Mouse (Mus musculus): ENCODE measurements around the gene Lrig1.

Gene Lrig1

GRCm38 (mm10) chr6:94700067-94700491, at the start of gene Lrig1:
Gene Lrig1 (minus strand): TSS chr6:94700158.
- in situ Hi-C loops (cut with MboI; ENCODE audit: unreplicated experiment in 2 of 2) = no loop called here

DNA sequence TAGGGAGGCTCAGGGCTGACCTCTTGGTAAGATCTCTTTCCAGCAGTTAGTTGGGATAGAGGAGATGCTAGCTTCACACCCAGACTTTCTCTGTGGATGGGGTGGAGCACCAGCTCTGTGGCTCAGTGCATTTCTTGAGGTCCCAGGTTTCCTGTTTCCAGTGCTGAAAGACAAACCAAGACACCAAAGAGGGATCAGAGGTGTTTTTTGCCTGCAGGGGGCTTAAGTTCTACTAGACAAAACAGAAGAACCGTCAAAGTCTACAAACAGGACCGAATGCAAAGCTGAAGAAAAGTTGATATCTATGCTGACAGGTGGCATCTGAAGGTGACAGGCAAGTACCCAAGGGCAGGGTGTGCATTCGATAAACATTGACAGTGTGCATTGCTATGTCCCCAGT, 49.7 kb upstream of the Lrig1 start:
- in situ Hi-C loops (cut with MboI; ENCODE audit: unreplicated experiment in 2 of 2) = no loop called here

DNA sequence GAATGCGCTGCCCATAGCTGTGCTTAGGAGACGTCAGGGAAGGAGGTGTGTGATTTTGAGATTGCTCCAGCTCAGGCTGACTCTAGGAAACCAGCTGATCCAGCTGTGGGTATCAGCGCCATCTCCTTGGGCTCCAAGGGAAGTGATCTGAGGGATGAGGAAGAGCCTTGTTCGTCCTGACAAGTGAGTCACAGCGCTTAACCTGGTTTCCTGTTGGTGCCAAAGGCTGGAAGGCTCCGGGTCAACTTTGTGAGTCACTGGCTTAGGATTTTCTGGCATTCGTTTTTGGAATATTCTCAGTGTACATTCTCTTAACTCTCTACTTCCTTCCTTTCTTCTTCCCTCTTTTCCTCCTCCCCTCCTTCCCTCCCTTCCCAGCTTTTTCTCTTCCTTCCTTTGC, 48.4 kb upstream of the Lrig1 start:
- in situ Hi-C loops (cut with MboI; ENCODE audit: unreplicated experiment in 2 of 2) = no loop called here

DNA sequence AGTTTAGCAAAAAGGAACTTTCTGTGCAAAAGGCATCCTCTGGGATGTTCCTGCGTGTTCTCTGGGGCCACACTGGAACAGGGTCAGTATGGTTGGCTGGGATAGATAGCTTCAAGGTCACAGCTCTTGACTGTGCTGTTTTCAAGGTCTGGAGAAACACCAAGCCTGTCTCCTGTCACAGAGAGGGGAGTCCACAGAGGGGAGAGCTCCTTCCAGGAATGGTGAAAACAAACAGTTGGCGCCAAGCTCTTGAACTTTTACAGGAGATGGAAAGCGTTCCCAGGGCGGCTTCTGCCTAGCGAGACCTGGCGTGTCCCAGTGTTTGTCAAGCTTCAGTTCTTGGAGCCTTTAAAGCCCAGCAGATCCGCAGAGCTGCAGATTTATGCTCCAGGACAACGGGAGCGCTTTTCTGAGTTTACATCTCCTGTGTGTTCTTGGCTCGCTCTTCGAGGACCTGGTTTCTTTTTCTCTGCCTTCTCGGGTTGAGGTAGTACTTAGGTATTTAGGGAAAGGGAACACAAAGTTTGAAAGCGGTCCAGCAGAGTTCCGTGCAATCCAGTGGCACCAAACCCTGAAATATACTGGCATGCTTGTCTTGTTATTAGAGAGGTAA, 40.3 kb upstream of the Lrig1 start:
- in situ Hi-C loops (cut with MboI; ENCODE audit: unreplicated experiment in 2 of 2) = no loop called here

DNA sequence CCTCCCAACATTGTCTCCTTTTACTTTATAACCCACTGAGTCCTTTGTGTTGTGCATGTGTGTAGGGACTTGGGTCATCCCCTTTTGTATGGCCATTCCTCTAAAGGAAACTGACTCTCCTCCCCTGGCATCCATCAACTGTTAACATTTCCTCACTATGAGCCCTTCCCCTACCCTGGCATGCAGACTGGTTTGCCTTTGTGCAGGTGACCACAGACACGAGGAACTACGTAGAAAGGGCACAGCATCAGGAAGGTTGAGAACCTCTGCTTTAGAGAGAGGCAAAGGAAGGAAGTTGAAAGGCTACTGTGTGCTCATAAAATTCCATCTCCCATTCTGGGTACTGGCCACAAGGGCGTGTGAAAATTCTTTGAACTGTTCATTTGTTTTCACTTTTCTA, 38.7 kb upstream of the Lrig1 start:
- in situ Hi-C loops (cut with MboI; ENCODE audit: unreplicated experiment in 2 of 2) = no loop called here

DNA sequence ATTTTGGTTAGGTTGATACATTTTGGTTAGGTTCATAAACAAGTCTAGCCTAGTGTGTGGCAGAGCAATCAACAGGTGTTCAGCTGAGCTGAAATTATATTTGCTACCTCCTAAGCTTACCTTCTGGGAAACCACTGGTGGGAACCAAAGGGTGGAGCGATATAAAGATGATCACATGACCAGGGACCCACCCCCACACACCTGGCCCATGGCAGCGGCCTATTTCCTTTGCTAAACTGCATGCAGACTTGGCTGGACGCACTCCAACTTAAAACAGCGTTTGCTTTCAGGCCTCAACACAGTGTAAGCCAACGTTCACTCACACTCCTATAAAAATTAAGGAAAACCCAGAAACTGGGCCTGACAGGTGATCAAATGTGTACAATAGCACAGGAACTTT, 33.9 kb upstream of the Lrig1 start:
- in situ Hi-C loops (cut with MboI; ENCODE audit: unreplicated experiment in 2 of 2) = no loop called here

DNA sequence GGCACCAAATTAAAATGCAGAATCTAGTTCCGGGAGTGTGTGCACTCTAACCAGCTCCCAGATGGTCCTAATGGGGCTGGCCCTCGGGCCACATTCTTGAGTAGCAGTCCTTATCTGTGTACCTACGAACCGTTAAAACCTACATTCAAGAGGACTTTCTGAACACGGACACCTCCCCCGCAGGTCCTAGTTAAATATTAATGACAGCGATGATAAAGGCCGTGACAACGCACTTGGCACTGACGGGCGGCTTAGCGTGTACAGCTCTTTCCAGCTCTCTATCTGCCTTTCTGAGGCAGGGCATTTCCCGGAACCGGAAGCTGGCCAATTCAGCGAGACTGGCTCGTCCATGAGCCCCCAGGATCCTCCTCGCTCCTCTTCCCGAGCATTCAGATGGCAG, 29.9 kb upstream of the Lrig1 start:
- in situ Hi-C loops (cut with MboI; ENCODE audit: unreplicated experiment in 2 of 2) = no loop called here

- in situ Hi-C loops (cut with MboI; ENCODE audit: unreplicated experiment in 2 of 2) = no loop called here
Measured at GRCm38 (mm10) chr6:94729132-94729531, 29.2 kb upstream of the Lrig1 start.

DNA sequence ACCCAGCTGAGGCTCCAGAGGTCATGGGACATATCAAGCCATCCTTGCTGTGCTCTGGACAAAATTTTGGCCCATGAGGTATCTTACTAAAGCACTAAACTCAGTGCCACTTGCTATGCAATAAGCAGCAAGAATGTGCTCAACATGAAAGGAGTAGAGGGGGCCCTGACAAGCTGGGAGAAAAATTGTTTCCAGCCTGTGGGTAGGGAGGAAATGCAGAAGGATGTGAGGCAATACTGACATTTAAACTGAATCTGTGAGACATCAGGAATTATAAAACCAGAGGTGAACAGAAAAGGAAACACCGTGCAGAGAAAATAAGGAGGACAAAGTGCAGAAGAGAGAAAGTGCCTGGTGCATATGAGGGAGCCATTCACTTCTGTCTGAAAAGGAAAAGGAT, 24.7 kb upstream of the Lrig1 start:
- in situ Hi-C loops (cut with MboI; ENCODE audit: unreplicated experiment in 2 of 2) = no loop called here

DNA sequence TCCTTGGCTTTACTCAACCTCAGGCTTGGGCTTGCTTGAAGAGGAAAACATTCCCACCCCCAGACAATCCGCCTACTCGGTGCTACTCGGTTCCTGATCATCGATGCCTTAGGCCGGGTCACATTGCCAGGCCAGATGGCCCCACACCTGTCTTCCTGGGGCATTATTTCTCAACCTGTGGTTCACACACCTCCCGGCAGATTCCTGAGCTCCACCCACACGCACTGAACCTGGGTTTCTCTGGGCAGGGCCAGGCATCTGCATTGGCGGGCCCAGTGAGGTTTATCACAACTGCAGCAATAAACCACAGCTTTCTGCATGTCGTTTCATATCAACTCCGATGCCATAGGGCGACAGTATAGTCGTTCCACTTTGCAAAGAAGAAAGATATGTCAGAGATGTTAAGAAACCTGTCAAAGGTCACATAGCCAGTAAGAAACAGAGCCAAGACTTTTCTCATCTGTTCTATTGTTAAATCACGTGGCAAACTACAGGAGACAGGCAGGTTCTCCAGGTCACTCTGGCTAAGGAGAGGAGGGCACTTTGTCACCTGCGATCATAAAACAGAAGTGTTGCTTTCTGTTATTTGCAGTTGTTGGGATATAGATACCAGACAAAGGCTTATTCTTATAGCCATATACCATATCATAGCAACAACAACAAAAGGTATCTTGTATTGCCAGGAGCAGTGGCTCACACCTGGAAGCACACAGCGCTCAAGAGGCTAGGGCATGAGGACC, 18.8 kb upstream of the Lrig1 start:
- in situ Hi-C loops (cut with MboI; ENCODE audit: unreplicated experiment in 2 of 2) = no loop called here

DNA sequence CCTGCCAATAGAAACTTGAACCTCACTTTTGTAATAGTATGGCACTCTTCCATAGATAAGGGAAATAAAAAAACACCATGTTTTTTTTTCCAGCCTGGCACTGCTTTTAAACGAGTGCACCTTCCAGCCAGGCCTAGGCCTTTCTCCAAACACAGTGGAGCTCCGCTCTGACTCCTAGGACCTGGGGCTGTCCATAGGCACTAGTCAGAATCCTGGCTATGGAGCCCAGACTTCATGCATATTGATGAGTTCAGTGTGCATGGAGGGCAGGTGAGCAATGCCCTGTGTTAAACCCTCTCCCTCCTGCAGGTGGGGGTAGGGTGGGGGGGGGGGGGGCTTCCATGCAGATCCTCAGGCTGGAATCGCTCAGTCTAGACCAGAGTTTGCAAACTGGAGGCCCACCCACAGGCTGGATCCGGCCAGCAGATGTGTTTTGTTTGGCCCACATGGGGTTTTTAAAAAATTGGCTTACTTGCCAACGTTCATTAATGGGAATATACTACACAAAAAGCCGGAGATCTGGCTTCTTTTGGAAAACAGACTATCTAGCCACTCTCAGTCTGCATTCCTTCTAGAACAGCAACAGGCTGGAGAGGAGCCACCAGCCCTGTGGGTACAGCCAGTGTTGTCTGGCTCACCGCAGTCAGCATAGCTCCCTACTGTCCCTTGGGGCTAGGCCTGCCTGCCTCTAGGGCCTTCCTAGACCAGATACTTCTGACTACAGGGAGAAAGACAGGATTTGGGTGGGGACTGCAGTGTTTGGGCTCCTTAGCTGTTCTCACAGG, 17.9 kb upstream of the Lrig1 start:
- in situ Hi-C loops (cut with MboI; ENCODE audit: unreplicated experiment in 2 of 2) = no loop called here

DNA sequence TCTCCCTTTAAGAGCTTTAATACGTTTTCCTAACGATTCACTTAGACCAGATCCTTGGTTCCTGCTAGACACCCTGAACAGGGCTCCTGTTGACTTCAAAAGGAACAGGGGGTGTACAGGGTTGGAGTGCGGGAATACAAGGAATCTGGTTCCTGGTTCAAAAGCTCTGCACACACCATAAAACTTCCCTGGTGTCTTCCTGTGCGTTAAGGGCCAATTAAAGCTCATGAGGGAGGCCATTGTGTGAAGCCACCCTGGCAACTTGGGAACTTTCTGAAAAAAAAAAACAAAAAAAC, 15.6 kb upstream of the Lrig1 start:
- in situ Hi-C loops (cut with MboI; ENCODE audit: unreplicated experiment in 2 of 2) = no loop called here

DNA sequence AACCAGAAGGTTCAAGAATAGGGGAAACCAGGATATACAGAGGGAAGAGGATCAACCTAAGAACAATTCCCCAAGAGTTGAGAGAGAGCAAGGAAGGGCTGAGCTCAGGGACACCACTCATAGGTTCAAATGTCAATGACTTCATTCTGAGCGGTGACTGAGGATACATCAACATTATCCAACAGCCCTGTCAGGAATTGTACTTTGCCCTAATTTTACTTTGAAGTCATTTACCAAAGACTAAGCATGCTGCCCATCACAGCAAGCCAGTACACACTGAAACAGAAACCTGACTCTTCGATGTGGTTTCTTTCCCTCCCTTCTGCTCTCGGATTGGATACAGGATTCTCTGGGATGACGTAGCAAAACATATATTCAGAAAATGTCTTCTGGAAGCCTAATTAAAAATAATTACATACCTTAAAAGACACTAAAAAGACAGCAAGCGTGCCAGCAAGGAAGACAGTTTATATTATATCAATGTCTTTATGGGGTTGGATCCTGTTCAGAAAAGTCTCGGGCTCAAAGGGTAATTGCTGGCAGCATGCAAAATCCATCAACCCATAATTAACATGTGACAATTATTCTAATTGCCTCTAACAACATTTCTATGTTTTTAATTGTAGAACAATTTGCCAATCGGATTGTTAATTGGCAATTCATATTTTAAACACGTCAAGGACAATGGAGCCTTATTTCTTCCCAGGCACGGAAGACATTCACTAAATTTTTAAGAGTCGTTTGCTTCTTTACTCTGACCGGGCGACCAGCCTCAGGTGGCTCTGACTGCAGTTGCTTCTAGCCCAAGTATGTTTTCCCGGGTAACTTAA, 15.1 kb upstream of the Lrig1 start:
- in situ Hi-C loops (cut with MboI; ENCODE audit: unreplicated experiment in 2 of 2) = no loop called here

GRCm38 (mm10) chr6:94709832-94710231, 9.9 kb upstream of the Lrig1 start:
- in situ Hi-C loops (cut with MboI; ENCODE audit: unreplicated experiment in 2 of 2) = no loop called here

DNA sequence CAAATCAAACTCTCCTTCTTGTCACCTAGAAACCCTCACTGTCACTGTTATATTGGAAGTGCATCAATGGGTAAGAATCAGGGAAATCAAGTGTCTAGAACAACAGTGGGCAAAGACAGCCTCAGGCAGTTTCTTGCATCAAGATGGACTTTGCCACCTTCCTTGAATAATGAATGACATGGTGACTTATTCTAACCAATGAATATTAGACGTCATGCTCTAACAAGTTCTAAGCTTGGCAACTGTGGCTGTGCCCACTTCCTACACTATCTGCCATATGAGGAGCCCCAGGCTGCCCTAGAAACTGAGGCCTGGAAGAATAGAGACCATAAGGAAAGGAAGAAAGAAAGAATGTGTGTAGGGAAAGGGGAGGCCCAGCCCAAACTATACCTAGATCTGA, 9.2 kb upstream of the Lrig1 start:
- in situ Hi-C loops (cut with MboI; ENCODE audit: unreplicated experiment in 2 of 2) = no loop called here

DNA sequence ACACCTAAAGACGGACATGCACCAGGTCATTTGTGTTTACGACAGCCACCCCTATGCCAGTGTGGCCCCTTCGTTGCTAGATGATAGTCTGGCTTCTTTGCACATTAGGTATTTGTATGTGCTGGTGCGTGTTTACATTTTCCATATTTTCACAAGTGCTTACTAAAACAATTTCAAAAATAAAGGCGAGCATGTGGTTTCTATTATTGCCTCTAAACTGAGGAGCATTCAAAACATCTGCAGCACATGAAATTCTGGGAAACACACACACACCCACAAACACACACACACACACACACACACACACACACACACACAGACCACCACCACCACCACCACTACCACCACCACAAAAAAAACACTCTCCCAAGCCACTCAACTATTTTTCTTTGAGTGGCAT, 7.3 kb upstream of the Lrig1 start:
- in situ Hi-C loops (cut with MboI; ENCODE audit: unreplicated experiment in 2 of 2) = no loop called here

- in situ Hi-C loops (cut with MboI; ENCODE audit: unreplicated experiment in 2 of 2) = no loop called here
Measured at GRCm38 (mm10) chr6:94705931-94706330, 6.0 kb upstream of the Lrig1 start.

GRCm38 (mm10) chr6:94702993-94703392, 3.0 kb upstream of the Lrig1 start:
- in situ Hi-C loops (cut with MboI; ENCODE audit: unreplicated experiment in 2 of 2) = no loop called here

- in situ Hi-C loops (cut with MboI; ENCODE audit: unreplicated experiment in 2 of 2) = no loop called here
Measured at GRCm38 (mm10) chr6:94701071-94701470, 1.1 kb upstream of the Lrig1 start.

DNA sequence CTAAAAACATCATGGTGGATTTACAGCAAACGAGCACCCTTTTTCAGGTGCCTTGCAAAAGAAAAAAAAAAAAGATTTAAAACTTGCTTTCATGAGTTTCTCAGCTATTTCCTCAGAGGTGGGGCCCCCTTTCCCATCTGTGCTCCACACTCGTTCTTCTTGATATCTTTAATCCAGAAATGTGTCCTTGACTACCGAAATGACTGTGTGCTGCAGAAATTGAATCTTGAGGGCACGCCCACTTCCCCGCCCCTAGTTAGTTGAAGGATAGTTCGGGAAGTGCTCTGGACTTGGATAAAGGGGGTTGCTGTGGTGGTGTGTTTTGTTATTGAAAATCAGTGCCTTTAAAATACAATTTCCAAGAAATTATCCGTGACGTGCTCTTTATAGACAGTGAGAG, 654 bp upstream of the Lrig1 start:
- in situ Hi-C loops (cut with MboI; ENCODE audit: unreplicated experiment in 2 of 2) = no loop called here

Data from v-Abl transformed pro-B cells (cell line).